Mouse (Mus musculus) kidney, embryonic 15.5 days (tissue): ENCODE measurements around the gene Gcnt2. TPM values are rescaled to one million over a fixed set of nuclear protein-coding genes. Genes with fewer than 3 reads are reported as not detected.

Experiments used
- ATAC-seq: fragments of 200-750 bp; cut with Nextera tagmentation; replicated peaks from 2 replicates; pipeline ENCODE4 v1.8.0; 2017; ENCODE audit warnings: moderate TSS enrichment; ENCODE audit not compliant: low FRiP score
- H3K27ac ChIP-seq: fragments of 300-500 bp; sonication (generic); 2 replicates; pipeline ENCODE4 v1.5.1; 2015; ENCODE audit warnings: mild to moderate bottlenecking, inconsistent platforms
- H3K27me3 ChIP-seq: fragments of 300-500 bp; sonication (generic); 2 replicates; pipeline ENCODE4 v1.6.1; 2015; ENCODE audit warnings: inconsistent platforms
- H3K36me3 ChIP-seq: fragments of 300-500 bp; sonication (generic); 2 replicates; pipeline ENCODE4 v1.6.1; 2015; ENCODE audit warnings: inconsistent platforms
- H3K4me1 ChIP-seq: fragments of 300-500 bp; sonication (generic); 2 replicates; pipeline ENCODE4 v1.6.1; 2015; ENCODE audit warnings: inconsistent platforms
- H3K4me2 ChIP-seq: fragments of 300-500 bp; sonication (generic); 2 replicates; pipeline ENCODE4 v1.6.1; 2015; ENCODE audit warnings: moderate library complexity, mild to moderate bottlenecking, inconsistent platforms
- H3K4me3 ChIP-seq: fragments of 300-500 bp; sonication (generic); replicated peaks from 2 replicates; pipeline ENCODE4 v1.5.1; 2015; ENCODE audit warnings: mild to moderate bottlenecking, inconsistent platforms
- H3K9ac ChIP-seq: fragments of 300-500 bp; sonication (generic); 2 replicates; pipeline ENCODE4 v1.6.1; 2015; ENCODE audit warnings: mild to moderate bottlenecking, inconsistent platforms
- H3K9me3 ChIP-seq: fragments of 300-500 bp; sonication (generic); replicated peaks from 2 replicates; pipeline ENCODE4 v1.6.1; 2016; ENCODE audit warnings: inconsistent platforms
- WGBS: fragments of 180-500 bp; shearing (Covaris S2); methylation state at CpG from one replicate; pipeline ENCODE4 v1.1.7; 2015; ENCODE audit warnings: mixed read lengths; 5-methylcytosine and 5-hydroxymethylcytosine counted together
- polyA plus RNA-seq: library from polyadenylated mRNA; unstranded; fragments of >200 nt; fragmentation: Nextera tagmentation; extraction: Ambion mirVana; gene quantifications from 2 replicates; pipeline ENCODE4 v1.2.1, GENCODE M21; 2015

The Gcnt2 gene
- polyA plus RNA-seq, 1 experiment from 2014 or later = 5.8 TPM

DNA sequence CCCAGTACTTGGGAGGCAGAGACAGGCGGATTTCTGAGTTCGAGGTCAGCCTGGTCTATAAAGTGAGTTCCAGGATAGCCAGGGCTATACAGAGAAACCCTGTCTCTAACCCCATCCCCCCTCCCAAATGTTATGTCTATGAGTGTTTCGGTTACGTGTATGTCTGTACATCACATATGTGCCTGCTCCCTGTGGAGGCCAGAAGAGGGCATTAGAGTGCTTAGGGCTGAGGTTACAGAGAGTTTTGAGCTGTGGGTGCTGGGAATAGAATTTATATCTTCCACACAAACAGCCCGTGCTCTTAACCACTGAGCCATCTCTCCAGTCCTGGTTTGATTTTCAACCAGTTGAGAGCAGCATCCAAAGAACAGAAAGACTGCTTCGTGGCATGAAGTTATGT, 50.5 kb downstream of the Gcnt2 start:
- H3K27me3 ChIP-seq = no peaks in the 10 kb centered on the region
- no peaks in the 10 kb centered on the region for H3K36me3 ChIP-seq
- no peaks in the 10 kb centered on the region for H3K9me3 ChIP-seq
- WGBS = 96% methylated on average over 6 of the region's 6 CpGs
- ATAC-seq = no peak
- no peak overlapping the region for H3K4me3 ChIP-seq
- H3K4me1 ChIP-seq = peaks cover 18% of the 10 kb centered on the region; the same call in 1 of the 2 replicates
- H3K27ac ChIP-seq = no peak overlapping the region
- no peak overlapping the region for H3K9ac ChIP-seq
- no peak overlapping the region for H3K4me2 ChIP-seq

DNA sequence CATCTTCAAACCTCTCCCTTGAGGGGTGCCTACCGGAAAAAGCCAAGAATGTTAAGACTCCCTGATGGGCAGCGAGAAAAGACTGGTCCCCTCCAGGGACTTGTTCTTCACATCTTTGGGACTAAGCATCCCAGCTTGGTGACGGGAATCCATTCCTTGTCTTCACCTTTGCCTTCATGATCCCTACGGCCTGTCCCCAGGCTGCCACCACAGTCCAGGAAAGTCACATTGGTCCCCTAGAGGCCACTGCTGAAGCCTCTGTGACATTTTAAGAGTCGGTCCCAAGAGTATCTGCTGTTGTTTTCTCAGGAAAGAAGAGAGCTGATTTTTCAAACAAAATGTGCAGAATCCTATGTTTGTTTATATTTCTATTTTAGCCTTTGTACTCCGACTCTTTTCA, 52.4 kb downstream of the Gcnt2 start:
- Histone ChIP-seq H3K27me3 (no peaks in the 10 kb centered on the region), H3K27ac (no peak overlapping the region), H3K36me3 (no peaks in the 10 kb centered on the region), H3K4me1 (peaks cover 22% of the 10 kb centered on the region), H3K9ac (no peak overlapping the region), H3K4me3 (no peak overlapping the region), H3K9me3 (no peaks in the 10 kb centered on the region), H3K4me2 (no peak overlapping the region)
- no peak for ATAC-seq
- WGBS = 91% methylated on average over 6 of the region's 6 CpGs

DNA sequence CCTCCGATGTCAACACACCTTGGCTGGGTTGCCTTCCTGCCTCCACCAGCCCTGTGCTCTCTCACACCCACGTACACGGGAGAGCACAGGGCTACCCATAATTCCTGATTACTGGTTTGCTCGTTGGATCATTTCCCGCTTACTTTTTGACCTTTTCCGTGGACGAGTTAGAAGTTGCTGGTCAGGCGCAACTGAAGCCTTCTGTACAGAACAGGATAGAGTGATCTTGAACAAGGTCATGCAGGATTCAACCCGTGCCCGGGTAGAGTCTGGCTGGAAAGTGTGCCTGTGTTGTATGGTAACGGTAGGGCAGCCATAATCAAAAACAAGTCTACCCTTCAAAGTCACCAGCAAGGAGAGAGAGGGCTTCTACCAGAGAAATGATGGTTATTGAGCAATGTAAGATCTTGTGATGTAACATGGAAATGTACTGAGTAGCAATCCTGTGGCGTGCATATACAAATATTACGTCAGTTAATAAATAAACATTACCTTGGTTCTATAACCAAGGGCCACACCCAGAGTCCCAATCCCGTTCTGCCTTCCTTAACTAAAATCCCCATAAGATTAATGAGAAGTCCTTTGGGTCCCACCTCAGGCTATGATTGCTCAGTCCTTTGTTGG, 54.0 kb downstream of the Gcnt2 start:
- Histone ChIP-seq H3K4me2 (no peak overlapping the region), H3K9ac (no peak overlapping the region), H3K27ac (no peak overlapping the region), H3K36me3 (no peaks in the 10 kb centered on the region), H3K27me3 (peaks cover 4% of the 10 kb centered on the region; the same call in 1 of the 2 replicates), H3K4me1 (peaks cover 27% of the 10 kb centered on the region), H3K9me3 (no peaks in the 10 kb centered on the region), H3K4me3 (no peak overlapping the region)
- 86% methylated on average over 14 of the region's 14 CpGs for WGBS
- no peak for ATAC-seq

DNA sequence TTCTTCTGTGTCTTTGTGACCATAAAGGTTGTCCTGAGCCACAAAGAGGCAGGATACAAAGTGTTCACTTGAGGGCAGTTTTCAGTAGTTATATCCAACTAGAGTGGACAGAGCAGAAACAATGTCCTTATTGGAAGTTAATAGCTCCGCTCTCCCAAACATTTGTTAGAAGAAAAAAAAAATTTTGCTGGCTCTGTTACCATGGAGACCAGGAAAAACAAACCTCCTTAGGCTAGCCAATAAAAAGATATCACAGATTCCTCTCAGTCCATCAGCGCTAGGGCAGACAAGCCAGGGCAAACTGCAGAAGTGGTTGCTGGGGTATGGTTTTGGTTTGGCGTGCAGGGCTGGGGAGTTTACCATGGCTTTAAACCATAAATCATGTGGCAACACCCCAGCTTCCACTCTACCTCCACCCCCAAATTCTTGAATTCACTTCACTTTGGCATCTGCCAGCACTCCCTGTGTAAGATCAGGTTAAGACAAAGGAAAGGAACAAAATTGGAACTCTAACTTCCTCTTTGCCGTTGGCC, 54.6 kb downstream of the Gcnt2 start:
- Histone ChIP-seq H3K4me1 (peaks cover 27% of the 10 kb centered on the region), H3K9me3 (no peaks in the 10 kb centered on the region), H3K27me3 (peaks cover 9% of the 10 kb centered on the region; the same call in 1 of the 2 replicates), H3K4me3 (no peak overlapping the region), H3K27ac (no peak overlapping the region), H3K4me2 (no peak overlapping the region), H3K9ac (no peak overlapping the region), H3K36me3 (no peaks in the 10 kb centered on the region)
- no peak for ATAC-seq
- 66% methylated on average over 4 of the region's 4 CpGs for WGBS

DNA sequence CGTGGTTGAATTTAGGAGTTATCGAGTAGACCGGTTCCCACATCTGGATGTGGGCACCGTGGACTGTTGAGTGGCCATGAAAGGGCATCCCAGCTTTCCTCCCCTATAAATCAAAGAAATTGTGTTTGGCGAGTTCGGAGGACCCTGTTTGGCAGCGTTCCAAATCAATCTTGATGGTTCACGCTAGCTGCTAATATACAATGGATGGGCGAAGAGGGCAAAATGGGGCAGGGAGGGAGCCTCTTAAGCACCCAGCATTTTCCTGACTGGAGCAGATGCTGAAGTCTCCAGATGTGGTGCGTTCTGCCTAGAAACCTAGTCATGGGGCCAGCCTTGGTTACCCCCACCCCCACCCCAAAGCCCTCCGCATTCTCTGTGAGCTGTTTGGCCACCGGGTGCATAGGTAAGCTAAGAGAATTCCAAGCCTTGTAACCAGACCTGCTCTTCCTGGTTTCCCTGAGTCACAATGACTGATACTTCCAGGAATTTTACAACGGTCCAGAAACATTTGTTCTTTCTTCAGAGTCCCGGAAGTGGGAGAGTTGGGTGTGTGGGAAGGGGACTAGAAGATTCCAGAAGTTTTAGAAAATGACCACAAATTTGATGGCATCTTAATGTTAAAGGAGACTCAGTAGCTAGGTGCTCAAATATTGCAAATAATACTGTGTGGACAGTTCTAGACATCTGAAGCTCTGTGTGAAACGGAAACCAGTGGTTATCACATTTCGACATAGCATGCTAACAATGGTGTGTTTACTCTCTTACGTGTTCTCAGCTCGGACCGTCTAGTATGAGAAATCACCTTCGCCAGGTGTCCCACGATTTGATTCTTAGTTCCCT, 57.0 kb downstream of the Gcnt2 start:
- peak overlapping the region; percentile 84 for H3K4me2 ChIP-seq
- H3K9ac ChIP-seq = no peak overlapping the region
- H3K4me3 ChIP-seq = peak overlapping the region; percentile 54
- H3K4me1 ChIP-seq = peaks cover 28% of the 10 kb centered on the region
- no peak overlapping the region for H3K27ac ChIP-seq
- WGBS = 4% methylated on average over 21 of the region's 21 CpGs
- H3K27me3 ChIP-seq = peaks cover 9% of the 10 kb centered on the region; the same call in 1 of the 2 replicates
- H3K9me3 ChIP-seq = no peaks in the 10 kb centered on the region
- no peak; the same call in 1 of the 2 replicates for ATAC-seq
- no peaks in the 10 kb centered on the region for H3K36me3 ChIP-seq

DNA sequence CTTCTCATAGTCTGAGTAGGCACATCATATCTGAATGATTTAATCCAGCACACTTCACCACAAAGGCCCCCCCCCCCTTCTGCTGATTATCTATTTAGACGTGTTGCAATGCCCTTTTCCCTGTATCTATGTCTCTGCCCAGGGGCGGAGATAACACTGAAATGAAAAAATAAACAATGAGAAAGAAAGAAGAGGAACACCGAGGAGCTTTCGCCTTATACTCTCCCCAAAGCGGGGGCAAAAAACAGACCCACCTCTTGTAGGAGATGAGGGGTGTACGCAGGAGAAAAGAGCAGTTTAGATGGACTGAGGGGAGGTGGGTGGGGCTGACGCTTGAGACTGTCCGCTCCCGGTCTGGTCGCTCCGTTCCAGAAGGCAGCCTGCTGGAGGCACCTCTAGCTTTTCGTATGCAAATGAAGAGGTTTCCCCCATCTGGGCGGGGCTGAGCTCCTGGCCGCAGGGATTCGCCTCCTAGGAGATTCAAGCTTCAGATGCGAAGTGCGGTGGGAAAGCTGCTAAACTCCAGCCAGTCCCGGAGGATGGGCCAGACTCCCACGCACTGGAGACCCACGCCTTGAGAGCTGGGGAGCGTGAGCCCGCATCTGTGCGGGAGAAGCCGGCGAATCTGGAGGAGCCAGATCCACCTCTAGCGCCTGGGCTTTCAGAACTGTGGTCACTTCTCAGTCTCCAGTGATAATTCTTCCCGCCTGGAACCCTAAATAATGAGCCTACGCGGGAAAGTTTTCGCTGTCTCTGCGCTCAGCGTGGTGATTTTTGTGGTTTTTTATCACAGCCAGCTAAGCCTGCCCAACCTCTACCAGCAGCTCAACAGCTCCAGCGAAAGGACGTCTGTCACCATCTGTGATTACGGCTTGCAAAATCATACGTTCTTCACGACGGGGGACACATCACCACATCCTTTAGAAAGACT, 57.9 kb downstream of the Gcnt2 start:
- peak overlapping the region; percentile 29 for H3K9ac ChIP-seq
- no peak overlapping the region for H3K27ac ChIP-seq
- H3K36me3 ChIP-seq = no peaks in the 10 kb centered on the region
- peak overlapping the region; percentile 84 for H3K4me2 ChIP-seq
- H3K4me1 ChIP-seq = peaks cover 30% of the 10 kb centered on the region
- peak; percentile 91 for ATAC-seq
- no peaks in the 10 kb centered on the region for H3K9me3 ChIP-seq
- peak overlapping the region; percentile 54 for H3K4me3 ChIP-seq
- under 1% methylated on average over 38 of the region's 38 CpGs for WGBS
- peaks cover 9% of the 10 kb centered on the region; the same call in 1 of the 2 replicates for H3K27me3 ChIP-seq

DNA sequence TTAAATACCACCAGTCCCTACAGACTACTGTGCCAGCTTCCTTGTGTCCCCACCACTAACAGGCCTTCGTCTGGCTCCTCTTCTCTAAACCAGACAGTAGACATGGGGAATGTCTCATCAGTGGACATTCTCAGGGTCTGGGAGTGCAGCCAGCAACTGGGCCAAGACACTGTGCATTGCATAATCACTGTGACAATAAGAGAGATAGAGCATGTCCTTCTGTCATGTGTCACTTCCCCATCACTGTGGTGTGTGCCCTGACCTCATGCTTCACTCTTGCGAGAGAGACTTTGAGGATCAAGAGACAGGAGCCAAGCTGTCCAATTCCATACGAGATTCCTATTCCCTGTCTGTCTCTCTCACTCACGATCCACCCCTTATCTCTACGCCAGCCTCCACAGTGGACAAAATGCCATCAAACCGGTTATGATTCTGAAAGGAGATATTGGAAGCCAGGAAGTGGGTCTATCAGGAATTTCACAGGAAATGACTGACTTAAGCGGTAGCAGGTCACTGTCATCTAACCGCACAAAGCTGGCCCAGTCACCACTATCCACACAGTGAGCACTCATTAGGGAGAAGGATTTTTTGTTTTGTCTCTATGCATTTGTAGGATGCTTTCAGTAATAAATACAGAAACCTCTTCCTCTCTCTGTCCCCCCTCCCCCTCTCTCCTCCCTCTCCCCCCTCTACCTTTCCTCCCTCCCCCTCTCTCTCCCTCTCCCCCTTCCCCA, 61.9 kb downstream of the Gcnt2 start:
- no peak for ATAC-seq

DNA sequence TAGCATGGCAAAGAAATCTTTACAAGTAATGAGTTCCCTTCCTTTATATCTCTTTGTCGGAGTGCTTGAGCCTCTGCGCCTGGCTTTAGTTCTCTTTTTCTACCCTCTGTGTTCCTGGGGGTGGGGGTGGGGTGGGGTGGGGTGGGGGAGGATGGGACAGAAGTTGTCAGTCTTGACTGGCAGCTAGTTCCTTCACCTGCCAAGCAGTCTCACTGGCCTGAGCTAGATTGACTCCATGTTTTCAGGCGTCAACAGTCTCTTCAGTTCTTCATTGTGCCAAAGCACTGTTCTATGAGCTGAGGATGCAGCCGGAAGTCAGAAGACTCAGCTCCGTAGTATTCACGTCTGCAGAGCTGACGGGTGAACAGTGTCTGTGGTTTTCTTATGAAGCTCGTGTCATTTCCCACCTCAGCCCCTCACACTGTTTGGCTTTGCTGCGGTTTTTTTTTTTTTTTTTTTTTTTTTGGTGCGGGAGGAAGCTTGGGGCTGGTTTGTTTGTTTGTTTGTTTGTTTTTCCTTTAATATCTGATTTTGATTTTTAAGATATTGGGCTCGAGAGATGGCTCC, 62.8 kb downstream of the Gcnt2 start:
- no peaks in the 10 kb centered on the region for H3K36me3 ChIP-seq
- no peak overlapping the region for H3K4me2 ChIP-seq
- H3K4me1 ChIP-seq = peaks cover 12% of the 10 kb centered on the region
- H3K9ac ChIP-seq = no peak overlapping the region
- WGBS = 86% methylated on average over 11 of the region's 11 CpGs
- no peak overlapping the region for H3K4me3 ChIP-seq
- no peak for ATAC-seq
- no peak overlapping the region for H3K27ac ChIP-seq
- no peaks in the 10 kb centered on the region for H3K9me3 ChIP-seq
- H3K27me3 ChIP-seq = peaks cover 9% of the 10 kb centered on the region; the same call in 1 of the 2 replicates

More for the DNA sequence above, 61.9 kb downstream of the Gcnt2 start:
- 65% methylated on average over 8 of the region's 8 CpGs for WGBS
- Histone ChIP-seq H3K4me1 (peaks cover 21% of the 10 kb centered on the region), H3K9me3 (no peaks in the 10 kb centered on the region), H3K36me3 (no peaks in the 10 kb centered on the region), H3K27ac (no peak overlapping the region), H3K27me3 (peaks cover 9% of the 10 kb centered on the region; the same call in 1 of the 2 replicates), H3K4me3 (no peak overlapping the region), H3K9ac (no peak overlapping the region), H3K4me2 (no peak overlapping the region)

DNA sequence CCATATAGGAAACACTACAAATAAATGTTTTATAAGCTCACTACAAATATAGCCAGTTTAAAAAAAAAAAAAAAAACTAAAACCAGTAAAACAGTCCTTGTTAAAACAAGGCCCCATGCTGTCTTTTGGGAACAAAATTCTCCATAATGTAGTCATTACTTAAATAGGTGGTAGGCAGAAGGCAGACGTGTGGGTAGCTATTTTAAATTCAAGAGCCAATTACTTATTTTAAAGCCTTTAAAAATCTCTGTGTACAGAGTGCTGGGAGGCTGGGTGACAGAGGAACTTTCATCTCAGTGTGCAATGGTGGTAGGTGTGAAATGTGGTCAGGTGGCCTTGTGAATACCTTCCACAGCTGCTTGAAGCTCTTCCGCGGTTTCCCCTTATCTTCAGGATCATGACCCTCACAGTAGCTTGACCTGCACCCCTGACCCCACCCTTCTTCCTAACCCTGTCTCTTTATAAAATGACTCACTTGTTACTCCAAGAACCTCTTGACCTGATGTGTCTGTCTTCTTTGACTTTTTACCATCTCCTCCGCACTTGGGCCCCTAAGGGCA, 64.3 kb downstream of the Gcnt2 start:
- 54% methylated on average over 4 of the region's 4 CpGs for WGBS
- Histone ChIP-seq H3K36me3 (no peaks in the 10 kb centered on the region), H3K9me3 (no peaks in the 10 kb centered on the region)

DNA sequence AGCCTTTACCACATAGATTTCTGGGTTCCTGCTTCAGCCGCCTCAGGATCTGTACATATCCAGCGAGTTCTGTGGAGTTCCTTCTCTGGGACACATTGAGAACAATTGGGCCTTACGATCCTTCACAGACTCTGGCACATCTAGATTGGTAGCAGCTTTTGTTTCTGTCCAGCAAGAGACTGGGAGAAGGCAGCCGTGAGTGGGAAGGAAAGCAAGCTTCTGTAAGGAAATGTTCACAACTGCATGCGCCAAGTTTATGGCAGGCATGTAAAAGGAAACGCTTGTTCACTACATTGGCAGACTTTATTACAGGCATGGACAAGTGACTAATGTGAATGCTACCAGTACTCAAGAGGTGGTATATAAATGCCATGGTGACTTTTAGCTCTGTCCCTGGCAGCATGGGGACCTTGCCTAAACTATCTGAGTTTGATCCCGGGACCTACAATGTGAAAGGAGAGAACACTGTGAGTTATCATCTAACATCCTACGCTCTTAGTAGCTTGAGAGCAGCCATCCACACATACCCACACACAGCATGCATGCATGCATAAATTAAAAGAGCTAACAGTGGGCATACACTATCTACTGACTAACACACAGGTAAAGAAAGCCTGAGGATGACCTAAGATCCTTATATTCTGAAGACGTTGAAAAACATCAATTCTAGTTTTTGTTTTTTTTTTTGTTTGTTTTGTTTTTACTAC, 68.8 kb downstream of the Gcnt2 start:
- Histone ChIP-seq H3K4me1 (peaks cover 6% of the 10 kb centered on the region; the same call in 1 of the 2 replicates), H3K27me3 (no peaks in the 10 kb centered on the region), H3K27ac (peak overlapping the region; percentile 22; the same call in 1 of the 2 replicates), H3K4me3 (no peak overlapping the region), H3K9ac (no peak overlapping the region), H3K9me3 (no peaks in the 10 kb centered on the region), H3K4me2 (no peak overlapping the region), H3K36me3 (no peaks in the 10 kb centered on the region)
- 66% methylated on average over 9 of the region's 9 CpGs for WGBS
- no peak for ATAC-seq

More for the DNA sequence above, 64.3 kb downstream of the Gcnt2 start:
- H3K27me3 ChIP-seq = peaks cover 2% of the 10 kb centered on the region; the same call in 1 of the 2 replicates
- no peak overlapping the region for H3K4me3 ChIP-seq
- peaks cover 8% of the 10 kb centered on the region; the same call in 1 of the 2 replicates for H3K4me1 ChIP-seq
- no peak for ATAC-seq
- no peak overlapping the region for H3K27ac ChIP-seq
- H3K4me2 ChIP-seq = no peak overlapping the region
- H3K9ac ChIP-seq = no peak overlapping the region
